Mouse (Mus musculus): ENCODE data around the gene Zcchc14. TPM values are rescaled to one million over a fixed set of nuclear protein-coding genes. Genes with fewer than 3 reads are reported as not detected.

Zcchc14 gene
- polyA plus RNA-seq, 1 experiment from 2014 or later: 39.2 TPM

DNA sequence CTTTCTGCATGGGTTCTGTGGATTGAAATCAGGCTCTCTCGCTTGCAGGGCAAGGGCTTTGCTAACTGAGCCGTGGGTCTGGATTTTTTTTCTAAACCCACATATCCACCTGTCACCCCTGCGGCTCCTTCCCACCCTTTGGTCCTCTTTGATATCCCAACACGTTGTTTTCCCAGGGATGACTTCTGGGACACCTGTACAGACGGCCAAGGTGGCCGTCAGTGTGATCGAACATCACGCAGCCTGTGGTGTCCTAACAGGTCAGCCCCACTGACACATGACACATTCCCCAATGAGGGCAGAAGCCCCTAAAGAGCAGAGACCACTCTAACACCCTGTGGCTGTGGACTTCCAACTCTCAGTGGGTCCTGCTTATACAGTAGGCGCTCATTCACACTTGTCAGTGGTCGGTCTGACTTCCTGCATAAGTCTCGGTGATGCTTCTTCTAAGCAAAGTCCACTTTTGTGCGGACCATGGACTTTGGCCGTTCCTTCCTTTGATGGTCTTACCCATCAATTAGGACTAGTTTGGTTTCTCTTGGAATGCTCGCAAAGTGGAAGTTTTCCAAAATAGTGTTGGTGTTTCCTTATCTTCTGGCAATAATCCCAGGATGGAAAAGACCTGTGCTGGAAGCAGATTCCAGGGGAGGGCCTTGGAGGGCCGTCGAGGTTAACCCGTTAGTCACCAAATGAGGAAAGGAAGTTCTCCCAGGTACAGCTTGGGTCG lies 9.1 kb upstream of the Zcchc14 start:
- Histone ChIP-seq H3K27me3 (no peaks in the 10 kb centered on the region), H3K9ac (replicated peaks) (no peak overlapping the region), H3K9me3 (no peaks in the 10 kb centered on the region), H3K4me1 (peaks cover 11% of the 10 kb centered on the region), H3K36me3 (no peaks in the 10 kb centered on the region), H3K4me3 (no peak overlapping the region), H3K4me2 (replicated peaks) (no peak overlapping the region), H3K27ac (replicated peaks) (no peak overlapping the region)
- no peak for ATAC-seq (replicated peaks)
- WGBS: 86% methylated on average over 18 of the region's 18 CpGs

DNA sequence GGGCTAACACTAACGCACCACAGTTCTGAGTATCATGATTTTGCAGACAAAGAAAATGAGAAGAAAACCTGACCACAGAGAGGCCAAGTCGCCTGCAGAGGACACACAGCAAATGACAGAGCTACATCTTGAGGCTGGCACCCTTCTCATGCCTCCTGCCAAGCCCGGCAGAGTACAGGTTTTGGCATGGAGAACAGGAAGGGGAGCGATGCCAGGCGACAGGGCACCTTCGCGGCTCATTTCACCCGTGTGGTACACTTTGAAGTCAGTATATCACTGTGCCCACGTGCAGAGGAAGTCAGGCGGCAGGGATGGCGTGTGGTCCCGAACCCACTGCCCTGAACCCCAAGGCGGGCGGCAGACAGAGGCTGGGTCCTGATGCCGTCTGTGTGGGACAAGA lies 7.9 kb upstream of the Zcchc14 start:
- H3K4me2 ChIP-seq (replicated peaks): no peak overlapping the region
- WGBS: 67% methylated on average over 15 of the region's 15 CpGs

DNA sequence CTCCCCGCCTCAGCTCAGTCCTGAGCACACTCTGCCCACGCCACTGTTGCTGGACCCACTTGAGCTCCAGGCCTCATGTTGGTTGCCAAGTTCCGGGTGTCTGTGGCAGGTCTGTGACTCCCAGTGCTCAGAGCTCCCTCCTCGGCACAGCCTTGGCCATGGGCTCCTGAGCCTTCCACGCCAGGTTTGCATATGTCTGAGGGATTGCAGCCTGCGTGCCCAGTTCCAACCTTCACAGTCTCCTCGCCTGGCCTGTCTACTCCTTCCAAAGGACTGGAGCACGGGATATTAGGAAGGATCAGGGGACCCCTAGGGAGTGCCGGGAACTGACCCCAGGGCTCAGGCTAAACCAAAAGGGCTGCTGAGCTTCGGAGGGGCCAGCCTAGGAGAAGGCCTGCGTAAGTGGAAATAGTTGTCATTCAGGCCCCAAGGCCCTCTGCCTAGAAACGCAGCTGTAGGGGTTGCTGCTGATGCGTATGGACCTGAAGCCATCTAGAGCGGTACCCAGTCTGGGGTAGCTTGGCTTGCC lies 2.3 kb upstream of the Zcchc14 start:
- H3K4me2 ChIP-seq (replicated peaks): no peak overlapping the region
- no peak overlapping the region for H3K9ac ChIP-seq (replicated peaks)
- ATAC-seq (replicated peaks): no peak
- H3K4me1 ChIP-seq: peaks cover 28% of the 10 kb centered on the region
- no peaks in the 10 kb centered on the region for H3K27me3 ChIP-seq
- WGBS: 78% methylated on average over 14 of the region's 14 CpGs
- no peaks in the 10 kb centered on the region for H3K36me3 ChIP-seq
- H3K4me3 ChIP-seq: no peak overlapping the region
- no peak overlapping the region for H3K27ac ChIP-seq (replicated peaks)
- no peaks in the 10 kb centered on the region for H3K9me3 ChIP-seq

More for the DNA sequence above, 7.9 kb upstream of the Zcchc14 start:
- Histone ChIP-seq H3K27ac (replicated peaks) (no peak overlapping the region), H3K9ac (replicated peaks) (no peak overlapping the region), H3K9me3 (no peaks in the 10 kb centered on the region), H3K36me3 (no peaks in the 10 kb centered on the region), H3K4me1 (peaks cover 10% of the 10 kb centered on the region), H3K4me3 (no peak overlapping the region), H3K27me3 (no peaks in the 10 kb centered on the region)
- no peak for ATAC-seq (replicated peaks)

DNA sequence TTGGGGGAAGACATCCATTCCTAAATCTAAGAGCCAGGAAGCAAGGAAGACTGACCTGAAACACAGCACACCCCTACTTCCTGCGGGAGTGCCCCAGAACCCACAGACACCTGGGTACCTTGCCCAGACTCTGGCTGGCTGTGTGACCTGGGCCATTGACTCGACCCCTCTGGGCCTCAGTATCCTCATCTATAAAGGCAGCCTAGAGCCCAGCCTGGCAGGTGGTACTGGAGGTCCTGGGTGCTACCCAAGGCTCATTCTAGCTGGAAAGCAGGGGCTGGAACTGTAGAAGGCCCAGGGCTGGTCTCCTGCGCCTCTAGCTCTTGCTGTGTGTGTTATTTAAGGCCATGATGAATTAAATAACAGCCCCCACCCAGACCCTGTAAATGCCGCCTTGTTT lies 1.4 kb upstream of the Zcchc14 start:
- Histone ChIP-seq H3K27ac (replicated peaks) (peak overlapping the region; percentile 100), H3K9ac (replicated peaks) (peak overlapping the region; percentile 82), H3K4me2 (replicated peaks) (peak overlapping the region; percentile 68), H3K36me3 (no peaks in the 10 kb centered on the region), H3K4me1 (peaks cover 37% of the 10 kb centered on the region), H3K27me3 (no peaks in the 10 kb centered on the region), H3K4me3 (peak overlapping the region; percentile 90), H3K9me3 (no peaks in the 10 kb centered on the region)
- WGBS: 74% methylated on average over 4 of the region's 4 CpGs
- ATAC-seq (replicated peaks): no peak

DNA sequence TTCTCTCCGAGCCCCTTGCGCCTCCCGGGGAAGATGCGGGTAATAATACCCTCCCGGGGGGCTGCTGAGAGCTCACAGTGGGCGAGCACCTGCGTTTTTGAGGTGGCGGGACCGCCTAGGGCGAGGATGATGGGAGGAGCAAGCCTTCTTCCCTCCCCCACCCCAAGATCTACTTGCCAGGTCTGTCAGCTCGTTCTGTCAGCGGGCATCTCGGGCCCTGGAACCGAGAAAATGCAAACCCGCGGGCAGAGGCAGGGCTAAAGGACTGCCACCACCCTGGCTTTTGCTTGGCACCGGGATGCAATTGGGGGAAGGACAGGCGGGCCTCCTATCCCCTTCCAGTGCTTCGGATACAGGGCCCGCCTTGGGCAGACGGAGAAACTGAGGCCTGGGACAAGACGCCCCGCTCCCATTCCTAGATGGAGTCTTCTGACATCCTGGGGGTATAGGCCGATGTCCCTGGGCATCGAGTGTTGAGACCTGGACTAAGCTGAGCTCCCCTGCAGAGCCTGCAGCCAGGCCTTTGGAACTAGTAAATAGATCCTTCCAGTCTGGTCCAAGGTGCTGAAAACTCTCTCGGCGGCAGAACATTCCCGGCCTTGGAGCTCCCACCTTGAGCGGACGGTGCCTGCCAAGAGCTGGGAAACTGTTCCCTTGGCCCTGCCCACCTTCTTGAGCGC lies 779 bp upstream of the Zcchc14 start:
- Histone ChIP-seq H3K4me1 (peaks cover 44% of the 10 kb centered on the region), H3K9ac (replicated peaks) (peak overlapping the region; percentile 82), H3K27me3 (no peaks in the 10 kb centered on the region), H3K36me3 (no peaks in the 10 kb centered on the region), H3K27ac (replicated peaks) (peak overlapping the region; percentile 100), H3K4me3 (peak overlapping the region; percentile 90), H3K9me3 (no peaks in the 10 kb centered on the region), H3K4me2 (replicated peaks) (peak overlapping the region; percentile 68)
- ATAC-seq (replicated peaks): no peak; the same call in 1 of the 2 replicates
- under 1% methylated on average over 31 of the region's 31 CpGs for WGBS

DNA sequence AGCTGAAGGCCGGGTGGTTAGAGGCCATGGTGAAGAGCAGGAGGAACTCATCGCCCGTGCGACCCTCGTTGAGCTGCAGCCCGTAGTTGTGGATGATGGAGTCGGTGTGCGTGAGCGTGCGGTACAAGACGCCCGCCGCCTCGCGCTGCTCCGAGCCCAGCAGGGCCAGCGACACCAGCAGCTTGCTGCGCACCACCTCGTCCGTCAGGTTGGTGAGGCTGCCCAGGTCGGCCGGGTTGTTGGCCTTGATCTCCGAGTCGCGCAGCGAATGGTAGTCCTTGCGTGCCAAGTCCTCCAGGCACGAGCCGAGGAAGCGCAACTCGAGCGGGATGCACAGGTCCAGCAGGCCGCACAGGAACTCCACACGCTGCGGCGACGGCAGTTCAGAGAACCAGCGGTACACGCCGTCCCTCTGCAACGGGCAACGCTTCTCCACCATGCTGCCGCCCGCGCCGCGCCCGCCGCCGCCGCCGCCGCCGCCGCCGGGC lies 783 bp downstream of the Zcchc14 start:
- Histone ChIP-seq H3K4me3 (peak overlapping the region; percentile 94), H3K36me3 (no peaks in the 10 kb centered on the region), H3K9ac (replicated peaks) (peak overlapping the region; percentile 83), H3K27me3 (no peaks in the 10 kb centered on the region), H3K4me1 (peaks cover 59% of the 10 kb centered on the region), H3K4me2 (replicated peaks) (peak overlapping the region; percentile 99), H3K27ac (replicated peaks) (peak overlapping the region; percentile 79), H3K9me3 (no peaks in the 10 kb centered on the region)
- WGBS: under 1% methylated on average over 45 of the region's 56 CpGs
- ATAC-seq (replicated peaks): no peak

DNA sequence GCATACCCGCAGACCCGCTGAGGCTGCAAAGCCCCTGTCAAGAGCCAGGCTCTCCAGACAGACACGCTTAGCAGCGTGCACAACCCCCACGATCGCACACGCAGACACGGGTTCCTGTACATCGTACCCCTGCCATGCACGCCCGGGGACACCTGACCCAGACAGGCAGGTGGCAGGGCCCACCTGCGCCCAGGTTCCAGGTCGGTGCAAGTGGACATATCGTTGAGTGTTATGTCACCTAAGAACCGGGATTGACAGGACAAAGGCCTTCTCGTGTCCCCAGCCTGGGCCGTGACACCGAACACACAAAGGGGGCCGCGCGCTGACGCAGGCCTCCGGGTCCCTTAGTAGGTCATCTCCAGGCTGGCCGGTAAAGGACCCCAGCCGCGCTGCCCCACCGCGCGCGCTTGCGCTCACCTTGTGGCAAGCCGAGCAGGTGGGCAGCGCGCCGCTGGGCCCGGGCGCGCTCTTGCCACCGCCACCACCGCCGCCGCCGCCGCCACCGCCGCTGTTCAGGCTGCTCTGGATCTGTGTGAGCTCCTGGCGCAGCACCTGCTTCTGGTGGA lies 1.3 kb downstream of the Zcchc14 start:
- no peak for ATAC-seq (replicated peaks)

DNA sequence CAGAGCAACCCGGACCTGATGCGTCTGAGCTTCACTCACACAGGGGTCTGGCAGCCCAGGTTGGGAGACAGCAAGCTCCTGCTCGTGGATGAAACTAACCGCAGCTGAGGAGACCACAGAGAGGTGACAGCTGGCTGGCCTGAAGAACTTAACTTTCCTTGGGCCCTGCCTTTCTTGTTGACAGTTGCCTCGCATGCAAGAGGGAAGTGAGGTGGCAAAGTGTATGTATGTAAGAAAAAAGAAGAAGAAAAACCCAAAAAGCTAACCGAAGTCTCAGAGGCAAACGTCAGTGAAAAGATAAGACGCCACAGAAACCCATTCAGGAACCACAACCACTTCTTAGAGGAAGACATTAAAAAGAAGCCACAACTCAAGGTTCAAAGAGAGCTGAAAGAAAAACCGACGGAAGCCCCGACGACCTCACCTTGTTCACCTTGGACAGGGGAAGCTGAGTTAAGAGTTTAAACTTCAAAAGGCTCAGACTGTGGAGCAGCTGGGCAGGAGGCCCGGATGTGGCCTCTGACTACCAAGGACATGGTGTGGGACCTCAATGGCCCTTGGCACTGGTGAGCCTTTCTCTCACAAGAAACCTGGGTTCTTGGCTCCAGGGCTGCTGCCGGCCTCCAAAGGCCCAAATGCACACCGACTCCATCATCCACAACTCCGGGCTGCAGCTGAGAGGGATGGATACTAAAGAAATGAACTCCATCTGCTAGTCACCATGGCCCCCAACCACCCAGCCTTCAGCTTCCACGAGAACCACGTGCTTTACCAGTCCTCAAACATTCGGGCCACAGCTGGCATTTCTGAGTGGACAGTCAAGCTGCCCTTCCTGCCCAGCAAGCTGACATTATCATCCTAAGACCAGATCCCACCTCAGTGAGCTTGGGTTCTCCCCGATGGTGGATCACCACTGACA lies 2.1 kb downstream of the Zcchc14 start:
- H3K9ac ChIP-seq (replicated peaks): peak overlapping the region; percentile 83
- H3K4me1 ChIP-seq: peaks cover 70% of the 10 kb centered on the region
- peak overlapping the region; percentile 99 for H3K4me2 ChIP-seq (replicated peaks)
- 56% methylated on average over 20 of the region's 20 CpGs for WGBS
- no peak for ATAC-seq (replicated peaks)
- peak overlapping the region; percentile 94 for H3K4me3 ChIP-seq
- H3K36me3 ChIP-seq: no peaks in the 10 kb centered on the region
- peak overlapping the region; percentile 79; the same call in 1 of the 2 replicates for H3K27ac ChIP-seq (replicated peaks)
- H3K27me3 ChIP-seq: no peaks in the 10 kb centered on the region
- no peaks in the 10 kb centered on the region for H3K9me3 ChIP-seq

More for the DNA sequence above, 1.3 kb downstream of the Zcchc14 start:
- Histone ChIP-seq H3K9ac (replicated peaks) (peak overlapping the region; percentile 83), H3K27ac (replicated peaks) (peak overlapping the region; percentile 79), H3K36me3 (no peaks in the 10 kb centered on the region), H3K27me3 (no peaks in the 10 kb centered on the region), H3K9me3 (no peaks in the 10 kb centered on the region), H3K4me2 (replicated peaks) (peak overlapping the region; percentile 99), H3K4me1 (peaks cover 64% of the 10 kb centered on the region), H3K4me3 (peak overlapping the region; percentile 94)
- 6% methylated on average over 47 of the region's 47 CpGs for WGBS

DNA sequence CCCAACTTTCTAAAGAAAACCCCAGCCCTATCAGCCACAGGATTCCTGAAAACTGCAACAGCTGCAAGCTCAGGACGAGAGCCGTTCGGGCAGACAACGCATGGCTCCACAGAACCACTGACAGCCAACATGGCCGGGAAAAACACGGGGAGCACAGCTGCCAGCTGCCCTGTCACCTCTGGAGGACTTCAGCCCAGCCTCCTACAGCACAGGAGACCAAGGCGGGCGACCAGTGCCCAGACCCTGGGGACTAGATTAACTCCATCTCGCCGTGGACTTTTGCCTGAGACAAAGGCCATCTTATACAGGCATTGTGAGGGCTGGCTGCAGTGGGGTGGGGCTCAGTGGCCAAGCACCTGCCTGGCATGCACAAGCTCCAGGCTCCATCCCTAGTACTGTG lies 2.8 kb downstream of the Zcchc14 start:
- WGBS: 31% methylated on average over 10 of the region's 10 CpGs
- ATAC-seq (replicated peaks): no peak
- Histone ChIP-seq H3K4me3 (peak overlapping the region; percentile 94), H3K9ac (replicated peaks) (peak overlapping the region; percentile 83), H3K36me3 (no peaks in the 10 kb centered on the region), H3K9me3 (no peaks in the 10 kb centered on the region), H3K27me3 (no peaks in the 10 kb centered on the region), H3K4me2 (replicated peaks) (peak overlapping the region; percentile 99), H3K4me1 (peaks cover 77% of the 10 kb centered on the region), H3K27ac (replicated peaks) (no peak overlapping the region; the same call in 1 of the 2 replicates)

DNA sequence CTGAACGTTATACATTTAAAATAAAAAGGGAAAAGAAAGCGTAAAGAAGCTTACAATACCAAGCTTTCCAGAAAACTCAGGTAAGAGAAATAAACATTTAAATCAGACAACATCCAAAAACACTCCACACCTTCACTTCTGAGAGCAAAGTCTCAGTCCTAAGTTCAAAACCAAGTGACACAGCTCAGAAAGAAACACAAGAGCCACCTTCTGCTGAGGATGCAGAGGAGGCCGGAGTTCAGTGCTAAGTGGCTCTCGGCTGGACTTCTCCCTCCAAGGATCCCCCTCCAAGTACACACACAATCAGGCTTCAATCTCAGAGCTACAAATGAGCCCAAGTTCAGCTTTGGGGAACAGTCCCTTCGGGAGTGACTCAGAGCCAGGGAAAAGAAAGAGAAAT lies 3.3 kb downstream of the Zcchc14 start:
- Histone ChIP-seq H3K4me3 (peak overlapping the region; percentile 94), H3K4me2 (replicated peaks) (peak overlapping the region; percentile 99), H3K27ac (replicated peaks) (no peak overlapping the region; the same call in 1 of the 2 replicates), H3K27me3 (no peaks in the 10 kb centered on the region), H3K9me3 (no peaks in the 10 kb centered on the region), H3K4me1 (peaks cover 77% of the 10 kb centered on the region), H3K9ac (replicated peaks) (peak overlapping the region; percentile 83), H3K36me3 (no peaks in the 10 kb centered on the region)
- WGBS: 68% methylated on average over 5 of the region's 5 CpGs
- ATAC-seq (replicated peaks): no peak

DNA sequence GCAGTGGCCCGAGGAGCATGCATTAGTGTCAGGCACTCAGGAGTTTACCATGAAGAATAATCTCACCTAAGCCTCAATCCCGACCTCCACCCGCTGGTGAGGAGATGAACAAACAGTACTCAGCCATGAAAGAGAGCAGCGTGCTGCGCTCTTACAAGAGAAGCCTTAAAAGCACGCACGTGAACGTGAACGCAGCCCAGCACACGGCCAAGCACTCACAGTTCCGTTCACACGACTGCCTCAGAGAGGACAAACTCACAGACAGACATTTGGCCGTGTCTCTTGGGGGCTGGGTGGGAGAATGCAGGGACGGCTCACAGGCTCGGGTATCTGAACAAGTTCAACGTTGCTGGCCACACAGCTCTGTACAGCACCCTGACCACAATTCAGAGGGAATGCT lies 4.2 kb downstream of the Zcchc14 start:
- Histone ChIP-seq H3K27ac (replicated peaks) (no peak overlapping the region), H3K9me3 (no peaks in the 10 kb centered on the region), H3K4me3 (peak overlapping the region; percentile 94), H3K4me2 (replicated peaks) (peak overlapping the region; percentile 99), H3K27me3 (no peaks in the 10 kb centered on the region), H3K4me1 (peaks cover 78% of the 10 kb centered on the region), H3K36me3 (no peaks in the 10 kb centered on the region), H3K9ac (replicated peaks) (peak overlapping the region; percentile 24)
- WGBS: 65% methylated on average over 16 of the region's 16 CpGs
- ATAC-seq (replicated peaks): no peak

Data from forebrain, embryonic 15.5 days (tissue).